ENCODE assay signal across 8 mouse cellular contexts in genomic region chr7:28961927-28962670, GRCm38 (mm10). TPM values are rescaled to one million over a fixed set of nuclear protein-coding genes. Genes with fewer than 3 reads are reported as not detected.
DNase-seq lines count a peak whose midpoint lies in the region; ATAC-seq and TF ChIP-seq lines count a peak whose summit lies in the region.

Gene Actn4, minus strand, starts transcription at chr7:28962340.

- 3% methylated on average over 76 of the region's 76 CpGs for WGBS in forebrain, postnatal 0 days
- WGBS in lung, embryonic 15.5 days: under 1% methylated on average over 76 of the region's 76 CpGs

- H3K4me3 ChIP-seq in G1E (ENCODE audit: low read depth, low read length): peak within 1 kb of the TSS; percentile 98
- H3K4me3 ChIP-seq in forebrain, postnatal 0 days (ENCODE audit: low read depth, low read length): peak within 1 kb of the TSS; percentile 88
- peak within 1 kb of the TSS; percentile 78 for H3K4me3 ChIP-seq in lung, embryonic 15.5 days

- DNase-seq in G1E (ENCODE audit: low spot score): peak; percentile 98
- DNase-seq in cerebellum, adult 18-20 months: peak; percentile 98 to 100
- DNase-seq in forebrain, postnatal 0 days: peak; percentile 100
- peak; percentile 99 for DNase-seq in heart, postnatal 4 days
- DNase-seq in layer of hippocampus, adult 8-10 months (ENCODE audit: low spot score in 2 of 2): peak; percentile 96 to 98
- DNase-seq in ovary, adult 18-20 months (ENCODE audit: low spot score): peak; percentile 96
- peak; percentile 99 for DNase-seq in thymus, postnatal 0 days (ENCODE audit: low spot score)

- no peaks in the 10 kb centered on the region for H3K9me3 ChIP-seq in G1E (replicated peaks)
- H3K9me3 ChIP-seq in forebrain, postnatal 0 days (ENCODE audit: low read length): no peaks in the 10 kb centered on the region
- H3K9me3 ChIP-seq in lung, embryonic 15.5 days: no peaks in the 10 kb centered on the region

- H3K36me3 ChIP-seq in G1E (replicated peaks): peaks cover 23% of the 10 kb centered on the region
- H3K36me3 ChIP-seq in forebrain, postnatal 0 days (ENCODE audit: insufficient read depth): no peaks in the 10 kb centered on the region
- H3K36me3 ChIP-seq in lung, embryonic 15.5 days: no peaks in the 10 kb centered on the region

- peaks cover 62% of the 10 kb centered on the region for H3K4me1 ChIP-seq in G1E (ENCODE audit: insufficient read depth, low read depth, low read length)
- peaks cover 15% of the 10 kb centered on the region for H3K4me1 ChIP-seq in forebrain, postnatal 0 days (ENCODE audit: insufficient read depth)
- H3K4me1 ChIP-seq in lung, embryonic 15.5 days: peaks cover 49% of the 10 kb centered on the region

- H3K27me3 ChIP-seq in G1E (ENCODE audit: insufficient read depth, low read length): no peaks in the 10 kb centered on the region
- H3K27me3 ChIP-seq in forebrain, postnatal 0 days (ENCODE audit: insufficient read depth, low read length): no peaks in the 10 kb centered on the region
- H3K27me3 ChIP-seq in lung, embryonic 15.5 days: no peaks in the 10 kb centered on the region

- ATAC-seq in G1E (ENCODE audit: extremely low read depth, insufficient number of reproducible peaks, low FRiP score, poor library complexity, severe bottlenecking): peak; percentile 58
- ATAC-seq in forebrain, postnatal 0 days: peak; percentile 96
- ATAC-seq in lung, embryonic 15.5 days (ENCODE audit: borderline replicate concordance, extremely low read depth, low FRiP score, low TSS enrichment): peak; percentile 89

- TF ChIP-seq CTCF in G1E (IDR thresholded peaks at IDR 0.05; ENCODE audit: low read depth, low read length): no peak
- no peak for TF ChIP-seq CTCF in forebrain, postnatal 0 days (IDR thresholded peaks at IDR 0.05; ENCODE audit: low read depth)

- H3K27ac ChIP-seq in forebrain, postnatal 0 days (ENCODE audit: low read depth, low read length): peak within 1 kb of the TSS; percentile 91
- peak within 1 kb of the TSS; percentile 76 for H3K27ac ChIP-seq in lung, embryonic 15.5 days

- H3K4me2 ChIP-seq in forebrain, postnatal 0 days (ENCODE audit: low read depth): peak within 1 kb of the TSS; percentile 78
- H3K4me2 ChIP-seq in lung, embryonic 15.5 days: peak within 1 kb of the TSS; percentile 87

- peak within 1 kb of the TSS; percentile 93 for H3K9ac ChIP-seq in forebrain, postnatal 0 days
- peak within 1 kb of the TSS; percentile 87 for H3K9ac ChIP-seq in lung, embryonic 15.5 days

RNA-seq across cellular contexts. Expression of gene Actn4, which starts in this region (rescaled TPM):
- total RNA-seq in G1E (2014; fragmentation: Nextera tagmentation) (119 and 121 TPM in 2 replicates), G1E (2017) (28.1 and 30.3 TPM in 2 replicates)
- 259 and 260 TPM in 2 replicates for polyA plus RNA-seq in G1E (2012)
- total RNA-seq in forebrain, postnatal 0 days (2014; rRNA removed): 45.1 and 71.2 TPM in 2 replicates
- polyA plus RNA-seq in forebrain, postnatal 0 days (2015; fragmentation: Nextera tagmentation; extraction: Ambion mirVana): 96.0 and 103 TPM in 2 replicates
- total RNA-seq in heart, postnatal 4 days (2021): 100 to 1,000 TPM; 224 to 231 TPM
- 100 to 1,000 TPM; 136 to 138 (median 137) TPM for total RNA-seq in layer of hippocampus, adult 8-10 months (2022)
- 287 and 302 TPM in 2 replicates for polyA plus RNA-seq in lung, embryonic 15.5 days (2015; fragmentation: Nextera tagmentation; extraction: Ambion mirVana)
- polyA plus RNA-seq in thymus, postnatal 0 days (2015; fragmentation: Nextera tagmentation; extraction: Ambion mirVana): 133 and 138 TPM in 2 replicates

Comparison
In these comparisons a context has a peak if more than half of its experiments do, and no peak if none do; other contexts are left out.
1. Peak in every context shown above with its lines: DNase-seq, ATAC-seq, H3K4me3 ChIP-seq and H3K27ac ChIP-seq.